Comparison of ENCODE assay signal across 1 mouse cellular context in genomic region chr2:34826460-34827231, GRCm38 (mm10).
TF ChIP-seq lines count a peak whose summit lies in the region.

No protein-coding gene starts in this region.

TF ChIP-seq in CH12.LX, 34 proteins besides CTCF, POLR2A, EP300 and RAD21 (continued from another document):
- TF ChIP-seq BHLHE40 (IDR thresholded peaks at IDR 0.05; ENCODE audit: low read depth, low read length) (peak; percentile 11; the same call in 1 of the 2 replicates), NRF1 (IDR thresholded peaks at IDR 0.05; ENCODE audit: low read depth, low read length) (no peak; the same call in 1 of the 2 replicates), USF1 (IDR thresholded peaks at IDR 0.05; ENCODE audit: low read depth, low read length) (no peak), JUND (conservative IDR thresholded peaks at IDR 0.05; ENCODE audit: low read depth, low read length) (no peak), TBP (conservative IDR thresholded peaks at IDR 0.05; ENCODE audit: low read depth, low read length) (no peak), MAX (IDR thresholded peaks at IDR 0.05; ENCODE audit: low read length) (peak; percentile 65), JUN (IDR thresholded peaks at IDR 0.05; ENCODE audit: insufficient read depth, low read depth, low read length) (no peak), MXI1 (IDR thresholded peaks at IDR 0.05; ENCODE audit: low read depth, low read length) (peak; percentile 81; the same call in 1 of the 2 replicates), PAX5 (IDR thresholded peaks at IDR 0.05; ENCODE audit: low read length) (no peak), TCF12 (IDR thresholded peaks at IDR 0.05; ENCODE audit: low read depth, low read length) (no peak), ZNF384 (IDR thresholded peaks at IDR 0.05; ENCODE audit: low read depth, low read length) (no peak), KAT2A (IDR thresholded peaks at IDR 0.05; ENCODE audit: insufficient replicate concordance, low read length) (no peak), SIN3A (IDR thresholded peaks at IDR 0.05; ENCODE audit: low read length) (no peak; the same call in 1 of the 2 replicates), GABPA (IDR thresholded peaks at IDR 0.05; ENCODE audit: insufficient replicate concordance, low read depth, low read length) (no peak), MEF2A (IDR thresholded peaks at IDR 0.05; ENCODE audit: borderline replicate concordance, low read depth, low read length) (no peak)
